Mouse (Mus musculus) embryonic fibroblast, embryonic 13.5 days (primary cell): ENCODE results near the gene Nr4a1. TPM values are rescaled to one million over a fixed set of nuclear protein-coding genes. Genes with fewer than 3 reads are reported as not detected.

Experiments used
- H3K27ac ChIP-seq: 2 replicates; pipeline ENCODE4 v1.5.1; 2012; ENCODE audit warnings: low read length, control low read depth, inconsistent platforms; ENCODE audit not compliant: insufficient read depth
- H3K4me1 ChIP-seq: 2 replicates; pipeline ENCODE4 v1.6.1; 2011; ENCODE audit warnings: low read length; ENCODE audit not compliant: control insufficient read depth, insufficient read depth
- H3K4me3 ChIP-seq: 2 replicates; pipeline ENCODE4 v1.5.1; 2011; ENCODE audit warnings: mild to moderate bottlenecking, control low read depth, low read length; ENCODE audit not compliant: insufficient read depth
- CTCF ChIP-seq: IDR thresholded peaks from 2 replicates; pipeline ENCODE4 v1.5.1; 2011; ENCODE audit warnings: mild to moderate bottlenecking, control low read depth, low read length, moderate library complexity, borderline replicate concordance; ENCODE audit not compliant: insufficient read depth
- POLR2A ChIP-seq: IDR thresholded peaks from 2 replicates; pipeline ENCODE4 v1.6.1; 2011; ENCODE audit warnings: low read depth, mild to moderate bottlenecking, control low read depth, low read length, moderate library complexity
- polyA plus RNA-seq: library from polyadenylated mRNA; stranded (reverse); fragments of >200 nt; gene quantifications from 2 replicates; pipeline ENCODE4 v1.2.4, GENCODE M21; 2011; ENCODE audit warnings: low read depth; ENCODE audit not compliant: missing spikeins, insufficient read length

Gene Nr4a1
- polyA plus RNA-seq, 1 experiment: 68.2 TPM

DNA sequence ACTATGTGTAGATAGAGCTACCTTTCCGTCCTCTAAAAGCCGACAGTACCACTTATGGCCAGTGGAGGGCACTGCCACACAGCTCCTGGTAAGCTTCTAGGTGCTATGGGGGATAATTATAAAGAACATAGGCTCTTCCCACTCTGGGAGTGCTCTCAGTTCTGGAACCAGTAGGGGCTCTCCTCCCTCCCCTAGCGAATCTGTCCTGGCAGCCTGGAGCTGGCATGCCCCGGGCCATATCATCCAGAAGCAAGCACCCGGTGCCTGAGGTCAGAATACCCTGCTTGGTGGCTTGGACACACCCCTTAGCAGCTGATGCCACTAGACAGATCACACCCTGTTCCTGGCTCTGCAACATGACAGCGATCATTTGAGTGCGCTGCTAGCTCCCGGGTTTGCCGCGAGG, 13.3 kb upstream of the Nr4a1 start:
- no peaks in the 10 kb centered on the region for H3K4me1 ChIP-seq
- TF ChIP-seq CTCF (peak; percentile 70; the same call in 1 of the 2 replicates), POLR2A (peak; percentile 43; the same call in 1 of the 2 replicates)
- 0 out of 2 replicates have a peak overlapping the region, but pooled peaks have one; percentile 0 for H3K4me3 ChIP-seq
- H3K27ac ChIP-seq: no peak overlapping the region

- Histone ChIP-seq H3K4me3 (0 out of 2 replicates have a peak overlapping the region, but pooled peaks have one; percentile 0), H3K4me1 (no peaks in the 10 kb centered on the region), H3K27ac (no peak overlapping the region)
- TF ChIP-seq POLR2A (no peak), CTCF (no peak)
Measured at GRCm38 (mm10) chr15:101241236-101241635, 12.8 kb upstream of the Nr4a1 start.

DNA sequence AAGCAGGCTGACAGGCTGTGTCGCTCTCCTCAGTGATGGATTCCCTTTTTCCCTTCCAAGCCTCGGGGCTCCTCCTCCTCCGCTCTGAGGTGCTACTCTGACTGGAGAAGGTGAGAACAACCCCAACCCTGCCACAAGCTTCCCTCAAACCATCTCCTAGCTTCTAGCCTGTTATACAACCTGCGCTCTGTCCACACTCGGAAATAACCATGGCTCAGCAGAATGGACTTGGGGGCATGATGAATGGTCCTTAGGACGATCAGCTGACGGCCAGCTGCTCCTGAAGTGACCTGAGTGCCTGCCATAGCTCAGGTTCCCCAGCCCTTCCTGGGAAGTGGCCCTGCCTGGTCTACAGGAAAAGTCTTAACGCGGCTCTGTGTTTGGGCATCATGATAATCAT, 12.2 kb upstream of the Nr4a1 start:
- no peak overlapping the region for H3K4me3 ChIP-seq
- peaks cover 1% of the 10 kb centered on the region; the same call in 1 of the 2 replicates for H3K4me1 ChIP-seq
- H3K27ac ChIP-seq: no peak overlapping the region
- no peak for TF ChIP-seq POLR2A
- TF ChIP-seq CTCF: no peak

- TF ChIP-seq POLR2A: no peak
- no peak for TF ChIP-seq CTCF
- H3K27ac ChIP-seq: no peak overlapping the region
- H3K4me1 ChIP-seq: peaks cover 2% of the 10 kb centered on the region; the same call in 1 of the 2 replicates
- H3K4me3 ChIP-seq: no peak overlapping the region
Measured at GRCm38 (mm10) chr15:101242645-101243044, 11.4 kb upstream of the Nr4a1 start.

DNA sequence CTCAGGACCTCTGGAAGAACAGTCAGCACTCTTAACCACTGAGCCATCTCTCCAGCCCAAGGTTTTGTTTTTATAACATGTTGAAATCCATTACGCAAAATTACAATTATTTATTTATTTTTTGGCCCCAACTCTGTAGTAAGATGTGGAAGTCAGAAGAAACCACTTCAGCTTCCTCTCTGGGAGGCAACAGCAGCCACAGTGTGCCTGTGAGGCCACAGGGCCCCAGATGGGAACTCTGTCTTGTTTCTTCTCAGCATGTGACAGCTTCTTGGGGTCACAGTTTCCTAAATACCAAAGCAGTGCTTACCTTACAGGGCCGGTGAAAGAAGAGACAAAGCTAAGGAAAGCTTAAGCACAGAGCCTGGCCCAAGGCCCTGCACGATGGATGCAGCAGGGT, 10.1 kb upstream of the Nr4a1 start:
- Histone ChIP-seq H3K4me3 (no peak overlapping the region), H3K27ac (no peak overlapping the region), H3K4me1 (peaks cover 2% of the 10 kb centered on the region; the same call in 1 of the 2 replicates)
- TF ChIP-seq CTCF (no peak), POLR2A (no peak)

- Histone ChIP-seq H3K27ac (peak overlapping the region; percentile 84), H3K4me3 (peak overlapping the region; percentile 34), H3K4me1 (peaks cover 2% of the 10 kb centered on the region)
- TF ChIP-seq CTCF (no peak), POLR2A (peak; percentile 66)
Measured at GRCm38 (mm10) chr15:101246231-101247154, 7.6 kb upstream of the Nr4a1 start.

DNA sequence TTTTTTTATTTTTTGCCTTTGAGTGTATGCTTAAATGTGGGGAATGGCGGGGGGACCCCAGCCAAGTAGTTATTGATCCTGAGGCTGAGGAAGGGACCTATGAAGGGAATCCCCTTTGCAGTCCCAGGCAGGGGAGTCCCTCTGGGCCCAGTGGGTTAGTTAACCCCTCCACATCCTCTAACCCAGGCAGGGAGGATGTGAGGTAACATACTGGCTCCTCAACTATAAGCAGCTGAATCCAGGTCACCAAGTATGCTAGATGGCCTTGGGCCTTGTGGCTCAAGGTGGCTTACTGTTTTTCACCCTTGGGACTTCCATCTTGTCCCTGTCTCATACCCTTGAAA, 6.9 kb upstream of the Nr4a1 start:
- peaks cover 2% of the 10 kb centered on the region for H3K4me1 ChIP-seq
- no peak overlapping the region for H3K4me3 ChIP-seq
- no peak overlapping the region for H3K27ac ChIP-seq
- no peak for TF ChIP-seq CTCF
- 0 out of 2 replicates have a peak, but pooled peaks have one; percentile 19 for TF ChIP-seq POLR2A

DNA sequence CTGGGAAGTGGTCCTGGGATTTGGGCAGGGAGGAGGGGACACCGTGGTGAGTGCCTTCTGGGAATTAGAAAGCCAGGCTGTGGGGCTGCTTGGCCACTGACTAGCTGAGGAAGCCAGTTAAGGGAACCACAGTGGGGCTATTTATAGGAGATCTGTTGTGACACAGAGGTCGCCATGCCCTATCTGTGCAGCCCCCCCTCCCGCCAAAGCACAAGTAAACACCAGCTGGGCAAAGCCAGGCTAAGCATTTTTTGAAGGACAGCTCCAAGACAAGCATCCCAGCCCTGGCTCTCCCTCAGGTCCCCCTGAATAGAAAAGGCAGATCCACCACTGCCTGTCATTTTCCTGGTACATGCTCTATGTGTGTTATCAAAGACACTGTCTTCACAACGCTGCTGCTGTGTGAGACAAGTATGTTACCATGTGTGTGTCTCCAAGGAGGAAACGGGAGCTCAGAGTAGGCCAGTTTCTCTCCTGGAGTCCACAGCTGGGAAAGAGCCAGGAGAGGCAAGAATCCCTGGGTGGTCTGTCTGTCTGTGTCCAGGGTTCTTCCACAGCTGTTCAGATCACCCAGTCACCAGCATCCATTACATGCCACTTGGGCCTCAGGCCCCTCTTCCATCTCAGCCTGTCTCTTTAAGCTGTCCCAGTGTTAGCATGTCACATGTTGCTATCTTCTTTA, 5.9 kb upstream of the Nr4a1 start:
- Histone ChIP-seq H3K27ac (no peak overlapping the region), H3K4me3 (no peak overlapping the region), H3K4me1 (peaks cover 2% of the 10 kb centered on the region)
- no peak for TF ChIP-seq CTCF
- TF ChIP-seq POLR2A: no peak

DNA sequence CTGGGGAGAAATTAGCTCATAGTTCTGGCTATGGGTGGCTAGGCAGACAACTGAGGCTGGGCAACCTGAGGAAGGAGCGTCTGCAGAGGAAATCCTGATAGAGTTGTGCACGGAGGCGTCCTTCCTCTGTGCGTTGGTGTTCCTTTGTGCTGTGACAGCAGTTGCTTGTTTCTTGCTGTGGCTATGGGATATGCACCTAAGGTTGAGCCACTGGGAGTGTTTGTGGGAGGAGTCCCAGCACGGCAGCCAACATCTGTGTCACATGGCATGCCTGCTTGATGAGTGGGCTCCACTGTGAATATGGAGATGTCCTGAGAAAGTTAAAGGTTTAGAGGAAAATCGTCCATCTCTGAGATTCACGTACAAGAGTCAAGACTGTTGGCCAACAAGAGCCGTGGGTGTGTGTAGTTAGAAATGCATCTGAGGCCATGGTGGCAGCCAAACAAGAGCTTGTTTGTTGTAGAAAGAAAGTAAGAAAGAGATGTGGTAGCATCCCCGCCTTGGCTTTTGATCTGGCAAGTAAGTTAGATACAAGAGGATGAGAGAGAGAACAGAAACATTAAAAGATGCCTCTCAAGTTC, 3.8 kb upstream of the Nr4a1 start:
- Histone ChIP-seq H3K4me1 (peaks cover 5% of the 10 kb centered on the region), H3K27ac (no peak overlapping the region), H3K4me3 (no peak overlapping the region)
- no peak for TF ChIP-seq CTCF
- no peak for TF ChIP-seq POLR2A
